8 mouse cellular contexts compared by ENCODE assay signal in genomic region chr13:80884377-80884983, GRCm38 (mm10). TPM values are rescaled to one million over a fixed set of nuclear protein-coding genes. Genes with fewer than 3 reads are reported as not detected.
DNase-seq lines count a peak whose midpoint lies in the region; ATAC-seq lines count a peak whose summit lies in the region.

No protein-coding gene starts in this region.

- peak overlapping the region; percentile 80 for H3K9ac ChIP-seq in embryonic facial prominence, embryonic 11.5 days (replicated peaks; ENCODE audit: low read length)
- H3K9ac ChIP-seq in limb, embryonic 11.5 days (ENCODE audit: low read length) = peak overlapping the region; percentile 100
- peak overlapping the region; percentile 100 for H3K9ac ChIP-seq in midbrain, embryonic 13.5 days (replicated peaks)

- ATAC-seq in cerebellum, adult (ENCODE audit: insufficient number of reproducible peaks, low FRiP score, low TSS enrichment) = no peak
- ATAC-seq in embryonic facial prominence, embryonic 11.5 days (replicated peaks; ENCODE audit: insufficient number of reproducible peaks, low FRiP score, low TSS enrichment, low read depth) = no peak
- ATAC-seq in limb, embryonic 11.5 days (ENCODE audit: insufficient number of reproducible peaks, low FRiP score, low TSS enrichment, low read depth) = no peak
- no peak for ATAC-seq in midbrain, embryonic 13.5 days

- 0% methylated on average over 15 of the region's 15 CpGs for WGBS in embryonic facial prominence, embryonic 11.5 days
- under 1% methylated on average over 15 of the region's 15 CpGs for WGBS in limb, embryonic 11.5 days
- under 1% methylated on average over 15 of the region's 15 CpGs for WGBS in midbrain, embryonic 13.5 days

- H3K9me3 ChIP-seq in embryonic facial prominence, embryonic 11.5 days (replicated peaks; ENCODE audit: control insufficient read depth, low read length) = no peaks in the 10 kb centered on the region
- no peaks in the 10 kb centered on the region for H3K9me3 ChIP-seq in limb, embryonic 11.5 days (ENCODE audit: control insufficient read depth, low read length)
- no peaks in the 10 kb centered on the region for H3K9me3 ChIP-seq in midbrain, embryonic 13.5 days

- DNase-seq in cerebellum, adult 11 months = peak; percentile 43
- peak; percentile 93 for DNase-seq in embryonic facial prominence, embryonic 11.5 days (ENCODE audit: low spot score)
- peak; percentile 69 to 72 for DNase-seq in heart, adult 18-20 months
- peak; percentile 65 for DNase-seq in kidney, adult 18-20 months
- peak; percentile 86 for DNase-seq in limb, embryonic 11.5 days (ENCODE audit: low spot score)
- peak; percentile 13 to 28 for DNase-seq in spleen, adult 18-20 months

- peak overlapping the region; percentile 75 for H3K4me3 ChIP-seq in embryonic facial prominence, embryonic 11.5 days (ENCODE audit: low read depth, low read length)
- peak overlapping the region; percentile 72 for H3K4me3 ChIP-seq in limb, embryonic 11.5 days (ENCODE audit: low read depth, low read length)
- H3K4me3 ChIP-seq in midbrain, embryonic 13.5 days (replicated peaks) = peak overlapping the region; percentile 87

- H3K27ac ChIP-seq in embryonic facial prominence, embryonic 11.5 days (replicated peaks; ENCODE audit: low read depth, low read length) = peak overlapping the region; percentile 100
- H3K27ac ChIP-seq in limb, embryonic 11.5 days (replicated peaks; ENCODE audit: low read depth, low read length) = peak overlapping the region; percentile 100
- H3K27ac ChIP-seq in midbrain, embryonic 13.5 days = peak overlapping the region; percentile 100

- no peaks in the 10 kb centered on the region for H3K27me3 ChIP-seq in embryonic facial prominence, embryonic 11.5 days (ENCODE audit: control insufficient read depth, insufficient read depth, low read length)
- H3K27me3 ChIP-seq in limb, embryonic 11.5 days (ENCODE audit: control insufficient read depth, insufficient read depth, low read length) = no peaks in the 10 kb centered on the region
- no peaks in the 10 kb centered on the region for H3K27me3 ChIP-seq in midbrain, embryonic 13.5 days

- no peaks in the 10 kb centered on the region for H3K36me3 ChIP-seq in embryonic facial prominence, embryonic 11.5 days (replicated peaks; ENCODE audit: control insufficient read depth, insufficient read depth, low read depth, low read length)
- H3K36me3 ChIP-seq in limb, embryonic 11.5 days (ENCODE audit: control insufficient read depth, insufficient read depth, low read length) = peaks cover 3% of the 10 kb centered on the region; the same call in 1 of the 2 replicates
- H3K36me3 ChIP-seq in midbrain, embryonic 13.5 days = peaks cover 10% of the 10 kb centered on the region

- no peaks in the 10 kb centered on the region for H3K4me1 ChIP-seq in embryonic facial prominence, embryonic 11.5 days (ENCODE audit: control insufficient read depth, insufficient read depth, low read length)
- no peaks in the 10 kb centered on the region for H3K4me1 ChIP-seq in limb, embryonic 11.5 days (ENCODE audit: control insufficient read depth, insufficient read depth, low read length)
- peaks cover 17% of the 10 kb centered on the region for H3K4me1 ChIP-seq in midbrain, embryonic 13.5 days (replicated peaks)

- H3K4me2 ChIP-seq in embryonic facial prominence, embryonic 11.5 days (ENCODE audit: low read depth, low read length) = peak overlapping the region; percentile 6
- peak overlapping the region; percentile 31 for H3K4me2 ChIP-seq in limb, embryonic 11.5 days (ENCODE audit: low read depth, severe bottlenecking)
- H3K4me2 ChIP-seq in midbrain, embryonic 13.5 days (replicated peaks) = peak overlapping the region; percentile 57

RNA-seq across cellular contexts. Expression of gene Arrdc3, which starts 1.3 kb away (rescaled TPM):
- polyA plus RNA-seq in embryonic facial prominence, embryonic 11.5 days (2014; fragmentation: Nextera tagmentation; extraction: Ambion mirVana) = 84.2 and 90.6 TPM in 2 replicates
- 10 to 100 TPM; 27.0 to 38.7 TPM for total RNA-seq in heart, adult 18-20 months (2021)
- 80.1 and 91.0 TPM in 2 replicates for polyA plus RNA-seq in limb, embryonic 11.5 days (2014; fragmentation: Nextera tagmentation; extraction: Ambion mirVana)
- polyA plus RNA-seq in midbrain, embryonic 13.5 days (2015; fragmentation: Nextera tagmentation; extraction: Ambion mirVana) = 54.0 and 57.1 TPM in 2 replicates

Comparison
In these comparisons a context has a peak if more than half of its experiments do, and no peak if none do; other contexts are left out.
1. DNase-seq: peak in every context shown above with its lines; median percentile 93 in embryonic facial prominence, embryonic 11.5 days; 86 in limb, embryonic 11.5 days; 70 in heart, adult 18-20 months; 65 in kidney, adult 18-20 months; 43 in cerebellum, adult 11 months; 20 in spleen, adult 18-20 months.
2. H3K4me2 ChIP-seq: peak in every context shown above with its lines; median percentile 57 in midbrain, embryonic 13.5 days; 31 in limb, embryonic 11.5 days; 6 in embryonic facial prominence, embryonic 11.5 days.